Mouse (Mus musculus) natural killer cell, adult 2 months (primary cell): ENCODE results near the gene Hes7.
"Not testable (repeated sequence)": the region's sequence is repeated elsewhere in the genome, so short reads cannot be mapped to it uniquely, and the experiment has no call there.

Experiments
- DNase-seq, 2 experiments: peaks; one replicate each; pipeline ENCODE4 v3.0.0; 2022; ENCODE audit warnings: low spot score in 2 of 2

Hes7 gene

GRCm38 (mm10) chr11:69088103-69088855, 31.9 kb upstream of the Hes7 start, which contains the start of gene Vamp2:
Vamp2 (plus strand) TSS chr11:69088490.
- peak; percentile 90 to 91 for DNase-seq

- DNase-seq = no peak
Measured at GRCm38 (mm10) chr11:69088856-69089615, 31.2 kb upstream of the Hes7 start.

GRCm38 (mm10) chr11:69089616-69090290, 30.5 kb upstream of the Hes7 start:
- no peak for DNase-seq

GRCm38 (mm10) chr11:69090367-69090766, 29.8 kb upstream of the Hes7 start:
- DNase-seq = no peak

- DNase-seq = no peak
Measured at GRCm38 (mm10) chr11:69091566-69092385, 28.4 kb upstream of the Hes7 start.

- peak; percentile 87 to 91 for DNase-seq
Measured at GRCm38 (mm10) chr11:69092386-69092751, 27.8 kb upstream of the Hes7 start.

GRCm38 (mm10) chr11:69092871-69093270, 27.3 kb upstream of the Hes7 start:
- peak in 1 of 2 experiments; percentile 49 for DNase-seq

GRCm38 (mm10) chr11:69093856-69094255, 26.3 kb upstream of the Hes7 start:
- not testable (repeated sequence) for DNase-seq

GRCm38 (mm10) chr11:69094697-69095429, 25.3 kb upstream of the Hes7 start, which contains the start of gene Per1:
Per1 (plus strand) TSS chr11:69095217.
- DNase-seq = peak; percentile 100

- peak; percentile 40 to 65 for DNase-seq
Measured at GRCm38 (mm10) chr11:69095511-69096231, 24.5 kb upstream of the Hes7 start.

- no peak for DNase-seq
Measured at GRCm38 (mm10) chr11:69096360-69096986, 23.7 kb upstream of the Hes7 start.

- DNase-seq = peak; percentile 90 to 93
Measured at GRCm38 (mm10) chr11:69096987-69097900, 23.0 kb upstream of the Hes7 start.

GRCm38 (mm10) chr11:69098039-69098761, 22.0 kb upstream of the Hes7 start:
- DNase-seq = peak; percentile 63 to 65

GRCm38 (mm10) chr11:69098762-69099091, 21.5 kb upstream of the Hes7 start:
- peak; percentile 96 to 97 for DNase-seq

- DNase-seq = no peak
Measured at GRCm38 (mm10) chr11:69099177-69099914, 20.9 kb upstream of the Hes7 start.

GRCm38 (mm10) chr11:69099915-69100345, 20.3 kb upstream of the Hes7 start:
- peak; percentile 88 to 91 for DNase-seq
